Mouse (Mus musculus) lung, adult 2 months (tissue): ENCODE data around the gene Tbc1d30. TPM values are rescaled to one million over a fixed set of nuclear protein-coding genes. Genes with fewer than 3 reads are reported as not detected.

Experiments
- DNase-seq: peaks from one replicate; pipeline ENCODE4 v3.0.0; 2022
- H3K4me1 ChIP-seq: fragments of 200-500 bp; 2 replicates; pipeline ENCODE4 v1.6.1; 2011; ENCODE audit warnings: low read length; ENCODE audit not compliant: control insufficient read depth, insufficient read depth
- H3K4me3 ChIP-seq: fragments of 200-500 bp; replicated peaks from 2 replicates; pipeline ENCODE3; 2011; ENCODE audit warnings: low read depth, mild to moderate bottlenecking, control low read depth, low read length; ENCODE audit errors: extremely low read depth
- CTCF ChIP-seq: fragments of 200-500 bp; IDR thresholded peaks from 2 replicates; pipeline ENCODE4 v1.5.1; 2011; ENCODE audit warnings: mild to moderate bottlenecking, low read length, control low read depth; ENCODE audit not compliant: insufficient read depth
- POLR2A ChIP-seq: fragments of 200-500 bp; IDR thresholded peaks from 2 replicates; pipeline ENCODE4 v1.6.1; 2011; ENCODE audit warnings: low read depth, mild to moderate bottlenecking, control low read depth, low read length, borderline replicate concordance; ENCODE audit errors: extremely low read depth
- WGBS: fragments of 180-500 bp; shearing (Covaris S2); methylation state at CpG from one replicate; pipeline ENCODE4 v1.1.7; 2018; 5-methylcytosine and 5-hydroxymethylcytosine counted together
- polyA plus RNA-seq: library from polyadenylated mRNA; depleted of rRNA; stranded (reverse); fragments of >200 nt; gene quantifications from 2 replicates; pipeline ENCODE4 v1.2.3, GENCODE M21; 2012; rRNA removed

Gene Tbc1d30
- 11.4 and 14.1 TPM in 2 replicates for polyA plus RNA-seq

GRCm38 (mm10) chr10:121351066-121351581, at the start of gene Tbc1d30:
Tbc1d30 (minus strand) TSS chr10:121351278.
- no peak for TF ChIP-seq CTCF
- 0 out of 2 replicates have a peak, but pooled peaks have one; percentile 31 for TF ChIP-seq POLR2A
- under 1% methylated on average over 61 of the region's 61 CpGs for WGBS
- peak; percentile 77 for DNase-seq
- Histone ChIP-seq H3K4me1 (peaks cover 5% of the 10 kb centered on the region; the same call in 1 of the 2 replicates), H3K4me3 (peak within 1 kb of the TSS; percentile 65)

- 74% methylated on average over 7 of the region's 7 CpGs for WGBS
- H3K4me1 ChIP-seq: no peaks in the 10 kb centered on the region
- no peak for DNase-seq
Measured at GRCm38 (mm10) chr10:121398599-121398998, 47.5 kb upstream of the Tbc1d30 start.

GRCm38 (mm10) chr10:121395542-121396176, 44.6 kb upstream of the Tbc1d30 start:
- no peaks in the 10 kb centered on the region for H3K4me1 ChIP-seq
- peak; percentile 38 for DNase-seq
- 63% methylated on average over 20 of the region's 20 CpGs for WGBS
- no peak overlapping the region for H3K4me3 ChIP-seq
- TF ChIP-seq CTCF (no peak), POLR2A (no peak)

More at GRCm38 (mm10) chr10:121398599-121398998, 47.5 kb upstream of the Tbc1d30 start:
- TF ChIP-seq POLR2A: no peak
- TF ChIP-seq CTCF: no peak
- H3K4me3 ChIP-seq: no peak overlapping the region

DNA sequence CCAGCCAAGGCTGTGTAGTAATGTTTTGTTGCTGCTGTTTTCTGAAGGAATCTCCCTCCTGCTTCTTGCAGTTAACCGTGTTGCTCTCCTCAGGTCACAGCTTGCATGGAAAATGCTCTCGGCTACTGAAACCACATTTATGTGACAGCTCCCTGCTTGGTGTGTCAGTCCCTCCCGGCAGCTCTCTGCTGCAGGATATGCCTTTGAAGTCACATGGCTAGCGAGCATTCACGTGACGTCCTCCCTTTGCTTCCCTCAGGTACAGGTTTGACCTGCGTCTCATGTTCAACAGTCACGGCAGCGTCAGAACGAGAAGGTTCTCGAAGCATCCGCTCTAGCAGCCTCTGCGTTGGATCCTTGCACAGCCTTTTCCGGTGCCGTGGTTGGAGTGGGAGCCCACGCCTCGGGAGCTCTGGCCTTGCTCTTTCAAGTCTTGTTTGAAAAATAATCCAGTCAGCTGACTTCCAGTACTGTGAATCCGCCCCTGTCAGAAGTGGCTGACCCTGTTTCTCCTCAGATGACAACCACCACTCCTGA, 43.8 kb upstream of the Tbc1d30 start:
- Histone ChIP-seq H3K4me3 (no peak overlapping the region), H3K4me1 (0 out of 2 replicates have a peak, but pooled peaks cover 3% of the 10 kb centered on the region)
- DNase-seq: no peak
- no peak for TF ChIP-seq CTCF
- TF ChIP-seq POLR2A: no peak
- 64% methylated on average over 18 of the region's 18 CpGs for WGBS

DNA sequence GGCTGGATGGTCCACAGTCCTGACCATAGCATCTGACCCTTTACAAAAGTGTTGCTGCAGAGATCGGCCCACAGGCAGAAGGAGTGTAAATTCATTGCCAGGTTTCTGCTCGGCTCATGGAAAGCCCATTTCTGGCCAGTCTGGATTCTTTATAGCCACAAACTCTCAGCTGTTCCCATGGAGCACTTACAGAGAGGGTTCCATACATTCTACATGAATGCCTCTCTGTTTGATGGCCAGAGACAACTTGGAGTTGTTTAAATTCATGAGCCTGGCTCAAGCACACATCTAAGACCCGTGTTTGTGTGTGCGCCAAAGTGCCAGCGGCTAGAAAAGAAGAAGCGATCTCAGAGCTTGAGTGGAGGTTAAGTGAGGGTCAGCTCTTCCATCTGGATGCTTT, 43.2 kb upstream of the Tbc1d30 start:
- 55% methylated on average over 6 of the region's 6 CpGs for WGBS

GRCm38 (mm10) chr10:121391901-121392300, 40.8 kb upstream of the Tbc1d30 start:
- Histone ChIP-seq H3K4me1 (0 out of 2 replicates have a peak, but pooled peaks cover 3% of the 10 kb centered on the region), H3K4me3 (no peak overlapping the region)
- DNase-seq: no peak
- no peak for TF ChIP-seq POLR2A
- TF ChIP-seq CTCF: no peak
- 95% methylated on average over 8 of the region's 8 CpGs for WGBS

More for the DNA sequence above, 43.2 kb upstream of the Tbc1d30 start:
- no peak for TF ChIP-seq CTCF
- TF ChIP-seq POLR2A: no peak
- no peak for DNase-seq
- H3K4me3 ChIP-seq: no peak overlapping the region
- 0 out of 2 replicates have a peak, but pooled peaks cover 3% of the 10 kb centered on the region for H3K4me1 ChIP-seq

DNA sequence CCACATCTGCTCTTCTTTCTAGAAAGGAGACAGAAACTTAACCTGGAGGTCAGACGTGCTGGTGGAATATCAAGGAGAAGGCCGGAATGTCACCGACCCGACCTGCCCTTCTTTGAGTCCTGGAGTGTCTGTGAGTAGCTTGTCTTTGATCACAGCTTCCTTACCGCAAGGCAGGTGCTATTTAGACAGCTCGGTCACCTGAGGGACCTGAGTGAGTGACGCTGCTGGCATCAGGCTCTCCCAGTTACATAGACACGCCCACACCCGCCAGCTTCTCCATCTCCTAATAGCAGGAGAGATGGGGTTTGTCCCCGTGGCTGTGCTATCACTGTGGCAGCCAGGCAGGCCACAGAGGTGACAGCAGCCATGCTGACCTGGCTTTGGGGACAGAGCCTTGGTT, 39.5 kb upstream of the Tbc1d30 start:
- DNase-seq: no peak
- WGBS: 69% methylated on average over 10 of the region's 10 CpGs
- Histone ChIP-seq H3K4me3 (no peak overlapping the region), H3K4me1 (peaks cover 5% of the 10 kb centered on the region; the same call in 1 of the 2 replicates)
- TF ChIP-seq POLR2A (no peak), CTCF (no peak)

DNA sequence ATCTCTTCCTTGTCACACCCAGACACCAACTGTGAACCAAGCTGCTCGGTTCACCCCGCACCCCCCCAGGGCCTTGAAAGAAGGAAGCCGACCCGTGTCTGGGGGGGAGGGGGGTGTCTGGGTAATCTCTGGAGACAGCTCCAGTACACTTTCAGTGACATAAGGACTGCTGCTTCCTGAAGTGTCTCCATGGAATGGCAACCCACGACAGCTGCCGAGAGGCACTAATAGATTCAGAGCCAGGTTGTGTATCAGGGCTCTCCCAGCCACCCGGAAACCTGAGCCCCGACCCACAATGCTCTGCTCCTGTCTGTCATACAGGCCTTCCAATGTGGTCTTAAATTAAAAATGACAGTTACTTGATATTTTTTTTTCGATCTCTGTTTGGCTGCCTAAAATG, 35.3 kb upstream of the Tbc1d30 start:
- no peak for DNase-seq

DNA sequence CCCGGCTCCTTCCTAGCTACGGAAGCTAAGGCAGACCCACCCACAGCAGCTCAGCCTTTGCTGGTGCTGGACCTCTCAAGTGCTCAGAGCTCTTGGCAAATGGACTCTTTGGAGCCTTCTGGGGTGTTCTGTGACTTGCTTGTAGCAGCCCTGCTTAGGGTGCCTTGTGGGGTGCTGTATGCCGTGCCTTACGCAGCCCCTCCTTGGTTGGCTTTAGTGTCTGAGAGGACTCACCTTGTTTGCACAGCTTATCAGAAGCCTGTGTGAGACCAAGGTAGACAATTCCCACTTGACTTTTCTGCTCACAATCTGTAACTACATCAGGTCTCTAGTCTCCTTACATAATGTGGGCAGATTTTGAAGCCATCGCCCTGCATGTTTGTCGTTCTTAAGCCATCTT, 34.6 kb upstream of the Tbc1d30 start:
- Histone ChIP-seq H3K4me3 (no peak overlapping the region), H3K4me1 (peaks cover 5% of the 10 kb centered on the region; the same call in 1 of the 2 replicates)
- no peak for DNase-seq
- 75% methylated on average over 6 of the region's 6 CpGs for WGBS
- TF ChIP-seq POLR2A (no peak), CTCF (no peak)

More for the DNA sequence above, 35.3 kb upstream of the Tbc1d30 start:
- WGBS: 46% methylated on average over 9 of the region's 9 CpGs
- Histone ChIP-seq H3K4me3 (no peak overlapping the region), H3K4me1 (peaks cover 5% of the 10 kb centered on the region; the same call in 1 of the 2 replicates)
- TF ChIP-seq POLR2A: no peak
- no peak for TF ChIP-seq CTCF
